23 mouse cellular contexts compared by ENCODE assay signal in genomic region chr4:103577111-103577815, GRCm38 (mm10). TPM values are rescaled to one million over a fixed set of nuclear protein-coding genes. Genes with fewer than 3 reads are reported as not detected.
DNase-seq lines count a peak whose midpoint lies in the region; ATAC-seq lines count a peak whose summit lies in the region.
"Had no signal": no experiment of that assay in that cellular context is flagged by ENCODE, and none has a peak within 500 bp of the region (broad histone marks: within the 10 kb centered on the region; RNA-seq: fewer than 3 reads in every experiment).

No protein-coding gene starts in this region.

- H3K4me2 ChIP-seq in hindbrain, embryonic 14.5 days (replicated peaks) = no peak overlapping the region
- H3K4me2 ChIP-seq in hindbrain, embryonic 11.5 days (replicated peaks; ENCODE audit: low read depth, low read length) = no peak overlapping the region
- H3K4me2 ChIP-seq in midbrain, embryonic 13.5 days (replicated peaks) = no peak overlapping the region
- H3K4me2 ChIP-seq: heart, embryonic 11.5 days; hindbrain, embryonic 12.5 days; limb, embryonic 12.5 days; liver, embryonic 13.5 days; lung, embryonic 14.5 days had no signal

- WGBS in hindbrain, embryonic 14.5 days = 80% methylated on average over 4 of the region's 4 CpGs
- WGBS in hindbrain, embryonic 11.5 days = 79% methylated on average over 4 of the region's 4 CpGs
- WGBS in midbrain, embryonic 13.5 days = 78% methylated on average over 4 of the region's 4 CpGs

- no peak overlapping the region for H3K4me3 ChIP-seq in hindbrain, embryonic 14.5 days (replicated peaks; ENCODE audit: low read length)
- H3K4me3 ChIP-seq in hindbrain, embryonic 11.5 days (ENCODE audit: low read depth, low read length) = no peak overlapping the region
- no peak overlapping the region for H3K4me3 ChIP-seq in midbrain, embryonic 13.5 days (replicated peaks)
- H3K4me3 ChIP-seq: hindbrain, embryonic 12.5 days; limb, embryonic 12.5 days; liver, embryonic 13.5 days had no signal

- H3K4me1 ChIP-seq in hindbrain, embryonic 14.5 days (replicated peaks; ENCODE audit: control insufficient read depth, insufficient read depth, low read length) = no peaks in the 10 kb centered on the region
- no peaks in the 10 kb centered on the region for H3K4me1 ChIP-seq in hindbrain, embryonic 11.5 days (replicated peaks; ENCODE audit: control insufficient read depth, insufficient read depth, low read length)
- H3K4me1 ChIP-seq in midbrain, embryonic 13.5 days (replicated peaks) = no peaks in the 10 kb centered on the region
- H3K4me1 ChIP-seq: hindbrain, embryonic 12.5 days; limb, embryonic 12.5 days; liver, embryonic 13.5 days had no signal

- no peaks in the 10 kb centered on the region for H3K27me3 ChIP-seq in hindbrain, embryonic 14.5 days (ENCODE audit: control insufficient read depth, insufficient read depth, low read length)
- no peaks in the 10 kb centered on the region for H3K27me3 ChIP-seq in hindbrain, embryonic 11.5 days (ENCODE audit: control insufficient read depth, insufficient read depth, low read length)
- no peaks in the 10 kb centered on the region for H3K27me3 ChIP-seq in midbrain, embryonic 13.5 days
- H3K27me3 ChIP-seq: hindbrain, embryonic 12.5 days; limb, embryonic 12.5 days; liver, embryonic 13.5 days had no signal

- no peaks in the 10 kb centered on the region for H3K36me3 ChIP-seq in hindbrain, embryonic 14.5 days (replicated peaks; ENCODE audit: control insufficient read depth, insufficient read depth)
- no peaks in the 10 kb centered on the region for H3K36me3 ChIP-seq in hindbrain, embryonic 11.5 days (ENCODE audit: control insufficient read depth, insufficient read depth, low read length)
- H3K36me3 ChIP-seq in midbrain, embryonic 13.5 days = no peaks in the 10 kb centered on the region
- H3K36me3 ChIP-seq: hindbrain, embryonic 12.5 days; limb, embryonic 12.5 days; liver, embryonic 13.5 days had no signal

- peak; percentile 61 to 66 for DNase-seq in cerebellum, postnatal 10 days
- no peak for DNase-seq in cerebellum, adult 18-20 months
- DNase-seq in hindbrain, embryonic 14.5 days (ENCODE audit: low spot score) = peak; percentile 18
- DNase-seq in hindbrain, embryonic 11.5 days (ENCODE audit: low spot score) = no peak
- DNase-seq in layer of hippocampus, adult 8-10 months (ENCODE audit: low spot score in 2 of 2) = peak; percentile 73 to 77
- DNase-seq in gastrocnemius, postnatal 10 days = no peak
- DNase-seq: adrenal gland, postnatal 10 days; cerebellum, adult 8-10 months; gastrocnemius, postnatal 36 days; heart, postnatal 10 days; kidney, adult 9 months; kidney, postnatal 36 days; liver, embryonic 13.5 days; lung, postnatal 4 days; retina, postnatal 1 day had no signal

- no peaks in the 10 kb centered on the region for H3K9me3 ChIP-seq in hindbrain, embryonic 14.5 days (ENCODE audit: control insufficient read depth, low read length)
- H3K9me3 ChIP-seq in hindbrain, embryonic 11.5 days (ENCODE audit: control insufficient read depth, low read length) = no peaks in the 10 kb centered on the region
- no peaks in the 10 kb centered on the region for H3K9me3 ChIP-seq in midbrain, embryonic 13.5 days
- H3K9me3 ChIP-seq: hindbrain, embryonic 12.5 days; limb, embryonic 12.5 days had no signal

- no peak overlapping the region for H3K9ac ChIP-seq in hindbrain, embryonic 14.5 days
- H3K9ac ChIP-seq in hindbrain, embryonic 11.5 days (ENCODE audit: low read depth, low read length) = no peak overlapping the region
- no peak overlapping the region for H3K9ac ChIP-seq in midbrain, embryonic 13.5 days (replicated peaks)
- H3K9ac ChIP-seq: hindbrain, embryonic 12.5 days; limb, embryonic 12.5 days; liver, embryonic 13.5 days; lung, embryonic 14.5 days had no signal

- no peak for ATAC-seq in hindbrain, embryonic 14.5 days (ENCODE audit: low FRiP score)
- ATAC-seq in hindbrain, embryonic 11.5 days (ENCODE audit: low FRiP score) = no peak
- ATAC-seq in midbrain, embryonic 13.5 days = no peak
- no peak for ATAC-seq in granulocyte monocyte progenitor cell, adult 5-6 weeks (replicated peaks; ENCODE audit: poor library complexity, severe bottlenecking)

- H3K27ac ChIP-seq in hindbrain, embryonic 14.5 days = no peak overlapping the region
- no peak overlapping the region for H3K27ac ChIP-seq in hindbrain, embryonic 11.5 days (ENCODE audit: low read depth, low read length)
- H3K27ac ChIP-seq in midbrain, embryonic 13.5 days = no peak overlapping the region
- H3K27ac ChIP-seq: hindbrain, embryonic 12.5 days; limb, embryonic 12.5 days; liver, embryonic 13.5 days; stomach, postnatal 0 days had no signal

RNA-seq across cellular contexts. Expression of gene Dab1, which starts 41.9 kb away (rescaled TPM):
- polyA plus RNA-seq in hindbrain, embryonic 14.5 days (2014; fragmentation: Nextera tagmentation; extraction: Ambion mirVana) = 62.9 and 75.1 TPM in 2 replicates
- polyA plus RNA-seq in hindbrain, embryonic 11.5 days (2014; fragmentation: Nextera tagmentation; extraction: Ambion mirVana) = 42.4 and 55.4 TPM in 2 replicates
- 100 to 1,000 TPM; 133 to 154 (median 143) TPM for total RNA-seq in layer of hippocampus, adult 8-10 months (2022)
- total RNA-seq in gastrocnemius, postnatal 10 days (2021) = 1 to 10 TPM in 1 of 2 experiments, under 1 TPM in 1; 0.41 to 1.2 TPM
- polyA plus RNA-seq in midbrain, embryonic 13.5 days (2015; fragmentation: Nextera tagmentation; extraction: Ambion mirVana) = 111 and 114 TPM in 2 replicates
- total RNA-seq in granulocyte monocyte progenitor cell, adult 5-6 weeks (2014; fragmentation: Nextera tagmentation) = not detected in 2 replicates
- total RNA-seq in granulocyte monocyte progenitor cell, adult 5-6 weeks (2017) = not detected in 2 replicates
- total RNA-seq: monocyte, adult 5-6 weeks had no signal

Comparison
In these comparisons a context has a peak if more than half of its experiments do, and no peak if none do; other contexts are left out.
1. DNase-seq: peak in cerebellum, postnatal 10 days (2 of 2), hindbrain, embryonic 14.5 days (single experiment) and layer of hippocampus, adult 8-10 months (2 of 2); none in cerebellum, adult 18-20 months (0 of 2), hindbrain, embryonic 11.5 days (single experiment) and gastrocnemius, postnatal 10 days (single experiment).
2. RNA of gene Dab1, which starts 41.9 kb away (total RNA-seq): 133 to 154 TPM in layer of hippocampus, adult 8-10 months; 0.41 to 1.2 TPM in gastrocnemius, postnatal 10 days and not detected in granulocyte monocyte progenitor cell, adult 5-6 weeks; every median in the first group is over 10 times any median in the second.